Mouse (Mus musculus): Measurements from ENCODE around the gene Plod3.

Plod3 gene

GRCm38 (mm10) chr5:136957250-136957649 is 29.6 kb upstream of the Plod3 start:
- ChIA-PET POLR2A (interaction anchor here in 2 of 4 experiments (1.1 to 43.5 kb wide), 5 partner anchors 2 to 30 kb away, joined by 3 to 1492 read pairs (median 907); partner anchors contain the start of genes Cldn15 (in 2 of the 2), Fis1 (in 2 of the 2) and Znhit1 (in 1 of the 2)), CTCF (interaction anchor here in 1 of 4 experiments (0.7 kb wide), 1 partner anchor 13 kb away, joined by 3 read pairs; no protein-coding TSS in a partner anchor)

DNA sequence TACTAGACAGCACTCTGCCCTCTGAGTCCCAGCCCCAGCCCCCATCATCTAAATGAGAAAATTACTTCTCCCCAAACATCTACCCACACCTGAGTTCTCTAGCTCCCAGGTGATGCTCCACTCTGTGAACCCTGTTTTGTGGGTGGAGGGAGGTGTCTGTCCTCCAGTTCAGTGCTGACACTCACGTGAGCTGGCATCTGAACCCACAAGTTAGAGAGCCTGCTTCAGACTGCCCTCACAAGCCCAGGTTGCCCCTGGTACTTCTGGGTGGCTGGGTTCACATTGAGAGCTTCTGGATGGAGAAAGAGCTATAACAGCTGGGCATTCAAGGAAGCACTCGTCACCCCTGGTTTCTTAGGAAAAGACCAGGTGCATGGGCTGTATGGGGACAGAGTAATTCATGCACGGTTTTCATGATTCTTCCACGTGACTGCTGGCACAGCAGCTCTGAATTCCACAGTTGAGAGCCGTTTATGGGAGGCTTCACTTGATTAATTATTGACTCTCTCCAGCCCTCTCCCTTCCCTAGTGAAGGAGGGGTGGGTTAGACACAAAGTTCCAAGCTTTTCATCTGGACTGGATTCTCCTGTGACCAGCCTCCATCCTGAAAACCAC is 27.7 kb upstream of the Plod3 start:
- CTCF ChIA-PET: interaction anchor here in 1 of 4 experiments (0.8 to 1.3 kb wide), 3 partner anchors 16 to 124 kb away, joined by 3 to 5 read pairs (median 4); no protein-coding TSS in a partner anchor

GRCm38 (mm10) chr5:136960053-136960452 is 26.8 kb upstream of the Plod3 start:
- ChIA-PET POLR2A (interaction anchor here in 3 of 4 experiments (0.6 to 43.5 kb wide), 7 partner anchors 6 to 818 kb away, joined by 3 to 1492 read pairs (median 5); partner anchors contain the start of genes Fis1 (in 2 of the 3), Cldn15 (in 1 of the 3) and Znhit1 (in 1 of the 3)), CTCF (interaction anchor here (0.6 to 1.9 kb wide), 9 partner anchors 12 to 188 kb away, joined by 3 to 7 read pairs (median 3); no protein-coding TSS in a partner anchor)

More for the DNA sequence above, 27.7 kb upstream of the Plod3 start:
- POLR2A ChIA-PET: interaction anchor here in 3 of 4 experiments (0.6 to 43.5 kb wide), 7 partner anchors 7 to 56 kb away, joined by 3 to 1492 read pairs (median 5); partner anchors contain the start of genes Fis1 (in 2 of the 3), Cldn15 (in 1 of the 3), Plod3 (in 1 of the 3) and Znhit1 (in 1 of the 3)

GRCm38 (mm10) chr5:136961334-136961982 is 25.4 kb upstream of the Plod3 start:
- POLR2A ChIA-PET: interaction anchor here (0.5 to 43.5 kb wide), 37 partner anchors 5 to 1332 kb away, joined by 3 to 1492 read pairs (median 4); partner anchors contain the start of genes Fis1 (in 4 of the 4), Ift22 (in 2 of the 4), Plod3 (in 2 of the 4) and Ache (in 1 of the 4)
- CTCF ChIA-PET: interaction anchor here (0.6 to 3.1 kb wide), 51 partner anchors 8 to 541 kb away, joined by 3 to 37 read pairs (median 5); partner anchors contain the start of genes Fis1 (in 2 of the 4), Plod3 (in 2 of the 4), Ache (in 1 of the 4) and Ap1s1 (in 1 of the 4)

GRCm38 (mm10) chr5:136961983-136962461 is 24.8 kb upstream of the Plod3 start:
- CTCF ChIA-PET: interaction anchor here (0.5 to 3.1 kb wide), 70 partner anchors 8 to 1067 kb away, joined by 3 to 37 read pairs (median 5); partner anchors contain the start of genes Fis1 (in 4 of the 4), Plod3 (in 3 of the 4), Ache (in 2 of the 4) and Ap1s1 (in 1 of the 4)
- POLR2A ChIA-PET: interaction anchor here (0.5 to 43.5 kb wide), 42 partner anchors 4 to 1332 kb away, joined by 3 to 1492 read pairs (median 4); partner anchors contain the start of genes Fis1 (in 4 of the 4), Plod3 (in 2 of the 4), Ache (in 1 of the 4) and Ap1s1 (in 1 of the 4)

DNA sequence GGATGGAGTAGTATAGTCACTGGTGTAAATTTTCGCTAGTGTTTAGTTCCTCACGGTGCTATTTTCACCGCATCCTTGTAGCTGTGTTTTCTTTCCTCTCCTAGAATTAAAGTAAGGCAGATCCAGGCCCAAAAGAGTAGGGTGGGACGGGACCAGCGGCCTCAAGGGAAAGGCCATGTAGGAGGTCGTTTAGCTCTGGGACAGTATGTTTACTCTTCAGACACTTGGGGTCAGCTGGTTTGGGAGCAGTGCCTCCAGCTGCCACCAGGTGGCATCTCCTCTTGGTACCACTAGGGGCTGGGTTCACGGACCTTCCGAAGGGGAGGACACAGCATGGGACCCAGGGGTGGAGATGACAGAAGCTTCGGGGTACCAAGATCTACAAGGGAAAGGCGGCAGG is 24.3 kb upstream of the Plod3 start:
- POLR2A ChIA-PET: interaction anchor here (0.6 to 43.5 kb wide), 37 partner anchors 4 to 1333 kb away, joined by 3 to 1492 read pairs (median 4); partner anchors contain the start of genes Fis1 (in 4 of the 4), Plod3 (in 2 of the 4), Ache (in 1 of the 4) and Ap1s1 (in 1 of the 4)
- CTCF ChIA-PET: interaction anchor here (0.5 to 3.1 kb wide), 75 partner anchors 8 to 1111 kb away, joined by 3 to 37 read pairs (median 5); partner anchors contain the start of genes Fis1 (in 4 of the 4), Plod3 (in 3 of the 4), Ache (in 2 of the 4) and Ift22 (in 2 of the 4)

- CTCF ChIA-PET: interaction anchor here (0.5 to 3.1 kb wide), 54 partner anchors 7 to 1112 kb away, joined by 3 to 37 read pairs (median 5); partner anchors contain the start of genes Fis1 (in 4 of the 4), Ache (in 2 of the 4), Plod3 (in 2 of the 4) and Ap1s1 (in 1 of the 4)
- POLR2A ChIA-PET: interaction anchor here (0.6 to 43.5 kb wide), 28 partner anchors 3 to 1333 kb away, joined by 3 to 1492 read pairs (median 4); partner anchors contain the start of genes Fis1 (in 4 of the 4), Ache (in 1 of the 4), Cldn15 (in 1 of the 4) and Ift22 (in 1 of the 4)
Observed at GRCm38 (mm10) chr5:136962966-136963540, 23.8 kb upstream of the Plod3 start.

DNA sequence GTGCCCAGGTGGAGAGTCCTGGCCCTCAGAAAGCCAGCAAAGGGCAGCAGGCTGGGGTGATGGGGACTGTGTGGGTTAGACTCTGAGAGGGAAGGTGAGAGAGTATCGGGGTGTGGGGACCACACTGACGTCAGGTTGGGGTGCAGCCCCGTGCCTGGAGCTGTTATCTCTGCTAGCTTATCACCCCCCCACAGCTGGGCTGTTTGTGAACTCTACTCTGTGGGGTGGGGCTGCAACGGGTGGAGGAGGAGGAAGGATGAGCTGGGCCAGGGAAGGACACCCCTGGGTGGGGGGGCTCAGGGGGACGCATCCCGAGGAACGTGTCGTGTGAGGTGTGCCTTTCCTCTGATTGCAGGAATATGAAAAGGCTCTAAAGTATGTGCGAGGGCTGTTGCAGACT is 21.6 kb upstream of the Plod3 start:
- CTCF ChIA-PET: interaction anchor here in 2 of 4 experiments (1.3 to 7.4 kb wide), 4 partner anchors 12 to 29 kb away, joined by 3 to 59 read pairs (median 7); partner anchors contain the start of gene Fis1 (in 1 of the 2)
- POLR2A ChIA-PET: interaction anchor here in 2 of 4 experiments (0.7 to 43.5 kb wide), 8 partner anchors 1 to 151 kb away, joined by 3 to 1492 read pairs (median 18); partner anchors contain the start of genes Fis1 (in 2 of the 2), Cldn15 (in 1 of the 2), Plod3 (in 1 of the 2) and Trim56 (in 1 of the 2)

GRCm38 (mm10) chr5:136965686-136966085 is 21.1 kb upstream of the Plod3 start:
- ChIA-PET CTCF (interaction anchor here in 2 of 4 experiments (1.0 to 7.4 kb wide), 5 partner anchors 13 to 138 kb away, joined by 4 to 59 read pairs (median 10); partner anchors contain the start of gene Fis1 (in 1 of the 2)), POLR2A (interaction anchor here in 2 of 4 experiments (1.4 to 43.5 kb wide), 7 partner anchors 1 to 67 kb away, joined by 3 to 1492 read pairs (median 32); partner anchors contain the start of genes Fis1 (in 2 of the 2), Cldn15 (in 1 of the 2) and Plod3 (in 1 of the 2))

- ChIA-PET CTCF (interaction anchor here (0.8 to 7.4 kb wide), 10 partner anchors 16 to 248 kb away, joined by 3 to 59 read pairs (median 5); partner anchors contain the start of genes Plod3 (in 1 of the 4) and Znhit1 (in 1 of the 4)), POLR2A (interaction anchor here in 3 of 4 experiments (0.6 to 43.5 kb wide), 12 partner anchors 0 to 783 kb away, joined by 3 to 1492 read pairs (median 4); partner anchors contain the start of genes Fis1 (in 2 of the 3), Cldn15 (in 1 of the 3) and Plod3 (in 1 of the 3))
Observed at GRCm38 (mm10) chr5:136966331-136966730, 20.5 kb upstream of the Plod3 start, which contains the start of gene Cldn15. TSS of gene Cldn15 (plus strand) at chr5:136966616.

GRCm38 (mm10) chr5:136966861-136967455 is 19.9 kb upstream of the Plod3 start:
- CTCF ChIA-PET: interaction anchor here (0.8 to 7.4 kb wide), 10 partner anchors 15 to 249 kb away, joined by 3 to 59 read pairs (median 5); partner anchors contain the start of genes Plod3 (in 1 of the 4) and Znhit1 (in 1 of the 4)

GRCm38 (mm10) chr5:136967592-136967991 is 19.2 kb upstream of the Plod3 start:
- ChIA-PET POLR2A (interaction anchor here in 2 of 4 experiments (0.7 to 43.5 kb wide), 7 partner anchors 1 to 62 kb away, joined by 3 to 1492 read pairs (median 3); partner anchors contain the start of genes Fis1 (in 2 of the 2) and Cldn15 (in 1 of the 2)), CTCF (interaction anchor here (0.5 to 7.4 kb wide), 13 partner anchors 13 to 155 kb away, joined by 3 to 59 read pairs (median 3); partner anchors contain the start of genes Plod3 (in 1 of the 4) and Znhit1 (in 1 of the 4))

More at GRCm38 (mm10) chr5:136966861-136967455, 19.9 kb upstream of the Plod3 start:
- POLR2A ChIA-PET: interaction anchor here in 3 of 4 experiments (0.6 to 43.5 kb wide), 12 partner anchors 1 to 782 kb away, joined by 3 to 1492 read pairs (median 4); partner anchors contain the start of genes Fis1 (in 2 of the 3), Cldn15 (in 1 of the 3) and Plod3 (in 1 of the 3)

GRCm38 (mm10) chr5:136970703-136971102 is 16.1 kb upstream of the Plod3 start:
- ChIA-PET CTCF (interaction anchor here (0.5 to 7.4 kb wide), 50 partner anchors 8 to 795 kb away, joined by 3 to 59 read pairs (median 5); partner anchors contain the start of genes Fis1 (in 2 of the 4), Plod3 (in 2 of the 4) and Ift22 (in 1 of the 4)), POLR2A (interaction anchor here (0.5 to 38.8 kb wide), 15 partner anchors 8 to 347 kb away, joined by 3 to 1492 read pairs (median 5); partner anchors contain the start of genes Fis1 (in 2 of the 4), Cldn15 (in 1 of the 4), Plod3 (in 1 of the 4) and Znhit1 (in 1 of the 4))

DNA sequence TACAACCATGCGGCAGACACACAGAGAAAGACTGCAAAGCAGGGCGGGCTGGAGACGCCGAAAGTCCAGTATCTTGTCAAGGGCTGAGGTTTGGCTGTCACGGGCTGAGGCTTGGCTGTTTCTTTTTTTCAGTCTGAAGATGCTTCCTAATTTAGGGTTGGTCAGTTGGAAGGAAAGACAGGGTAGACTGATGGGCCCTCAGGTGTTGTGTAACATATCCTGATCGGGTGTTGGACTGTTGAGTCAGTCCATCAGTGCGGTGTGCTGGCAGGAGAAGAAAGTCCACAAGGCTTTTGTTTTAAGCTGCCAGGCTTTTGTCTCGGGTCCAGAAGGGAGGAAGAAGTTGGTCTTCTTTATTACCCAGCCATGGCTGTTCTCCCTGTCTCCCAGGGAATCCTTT is 13.1 kb upstream of the Plod3 start:
- ChIA-PET CTCF (interaction anchor here in 2 of 4 experiments (0.6 to 1.5 kb wide), 4 partner anchors 9 to 108 kb away, joined by 3 to 6 read pairs (median 4); no protein-coding TSS in a partner anchor), POLR2A (interaction anchor here in 3 of 4 experiments (0.7 to 38.8 kb wide), 3 partner anchors 27 to 51 kb away, joined by 3 to 1492 read pairs (median 3); partner anchors contain the start of genes Cldn15 (in 1 of the 3) and Fis1 (in 1 of the 3))

DNA sequence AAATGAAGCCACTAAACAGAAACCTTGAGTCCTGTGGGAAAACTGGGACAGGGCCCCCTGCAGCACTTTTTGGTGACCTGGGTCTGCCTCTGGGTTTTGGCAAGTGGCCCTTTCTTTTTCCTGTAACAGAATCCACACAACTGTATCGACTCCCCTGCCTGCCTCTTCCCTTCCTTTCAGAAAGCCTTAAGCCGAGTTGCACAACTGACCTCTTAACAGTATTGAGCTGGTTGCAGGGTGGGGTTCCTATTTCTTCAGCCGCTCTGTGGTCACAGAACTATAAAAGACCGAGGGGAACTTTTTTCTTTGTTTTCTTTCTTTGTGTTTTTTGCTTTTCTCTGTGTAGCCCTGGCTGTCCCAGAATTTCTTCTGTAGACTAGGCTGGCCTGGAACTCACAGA is 9.1 kb upstream of the Plod3 start:
- CTCF ChIA-PET: interaction anchor here in 2 of 4 experiments (0.7 to 2.1 kb wide), 2 partner anchors 49 to 157 kb away, joined by 6 read pairs; no protein-coding TSS in a partner anchor
- POLR2A ChIA-PET: interaction anchor here in 2 of 4 experiments (0.8 to 38.8 kb wide), 3 partner anchors 9 to 72 kb away, joined by 3 to 1492 read pairs (median 4); partner anchors contain the start of genes Cldn15 (in 1 of the 2), Fis1 (in 1 of the 2) and Plod3 (in 1 of the 2)

All from embryonic stem cell, embryonic (primary cell).